Mouse (Mus musculus) gastrocnemius, adult 18-20 months (tissue): ENCODE measurements around the gene Shroom1. TPM values are rescaled to one million over a fixed set of nuclear protein-coding genes. Genes with fewer than 3 reads are reported as not detected.
A peak's percentile ranks its signal among the peaks of the same experiment; 100 is the strongest.
"Not testable (repeated sequence)": the region's sequence is repeated elsewhere in the genome, so short reads cannot be mapped to it uniquely, and the experiment has no call there.

ENCODE experiments used
- DNase-seq: peaks from one replicate; pipeline ENCODE4 v3.0.0; 2021; ENCODE audit warnings: low spot score
- long read RNA-seq, 2 experiments: library from polyadenylated mRNA; stranded (forward); transcript quantifications; one replicate each; pipeline ENCODE4 v2.0.0; 2021
- total RNA-seq, 2 experiments: library from RNA; stranded (reverse); gene quantifications; 2 replicates each; pipeline ENCODE4 v1.2.3; 2021

Gene Shroom1
- under 1 TPM; 0.71 to 0.73 TPM for total RNA-seq
- long read RNA-seq, experiment 1, partial matches to known transcripts = 0 of 1 reads
- long read RNA-seq, experiment 1, other reads (novel, unspliced or antisense) = 0 of 1 reads
- long read RNA-seq, experiment 2 = 0 reads

GRCm38 (mm10) chr11:53456474-53457371 lies at the start of gene Shroom1, which contains the start of gene Gm10447:
Gene Shroom1 (plus strand): TSS chr11:53457205.
Gene Gm10447 (minus strand): TSS chr11:53457110.
- DNase-seq = peak; percentile 49

- DNase-seq = peak; percentile 21
Measured at GRCm38 (mm10) chr11:53411738-53412137, 45.3 kb upstream of the Shroom1 start.

DNA sequence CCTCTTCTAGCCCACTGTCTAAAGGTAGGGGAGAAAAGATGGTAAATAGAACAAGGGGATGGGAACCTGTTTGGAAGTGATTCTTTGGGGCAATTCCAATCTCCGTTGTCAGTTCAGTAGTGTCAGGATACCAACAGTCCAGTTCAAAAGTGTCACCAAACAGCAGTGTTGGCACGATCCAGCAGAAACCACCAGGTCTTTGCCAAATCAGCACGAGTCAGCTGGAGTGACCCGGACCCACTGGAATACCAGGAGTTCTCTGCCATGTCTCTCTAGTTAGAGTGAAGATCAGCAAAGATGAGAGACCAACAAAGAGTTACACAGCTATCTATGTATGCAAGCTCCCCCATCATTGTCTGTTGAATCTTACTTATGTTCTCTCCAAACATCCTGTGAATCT lies 43.1 kb upstream of the Shroom1 start:
- no peak for DNase-seq

DNA sequence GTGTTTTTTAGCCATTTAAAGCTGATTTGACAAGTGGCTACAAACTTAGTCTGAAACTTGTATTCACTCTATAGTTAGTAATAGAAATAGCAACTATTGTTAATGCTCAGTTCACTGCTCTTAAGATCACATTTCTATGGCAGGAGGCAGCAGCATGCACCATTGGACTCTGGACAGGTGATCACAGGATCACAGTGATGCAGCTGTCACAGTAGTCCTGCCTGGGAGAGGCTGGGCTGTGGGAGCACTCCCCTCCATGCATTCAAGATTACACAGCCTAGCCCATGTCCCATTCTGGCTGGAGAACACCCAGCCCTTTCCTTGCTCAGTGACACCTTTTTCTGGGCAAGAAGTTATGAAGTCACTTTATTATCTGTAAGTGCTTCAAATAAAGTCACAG lies 39.0 kb upstream of the Shroom1 start:
- DNase-seq = no peak

- DNase-seq = no peak
Measured at GRCm38 (mm10) chr11:53423036-53423435, 34.0 kb upstream of the Shroom1 start, which contains the start of gene Leap2. Gene Leap2 (minus strand): TSS chr11:53423170.

- DNase-seq = no peak
Measured at GRCm38 (mm10) chr11:53424826-53425225, 32.2 kb upstream of the Shroom1 start.

GRCm38 (mm10) chr11:53425251-53425650 lies 31.8 kb upstream of the Shroom1 start:
- no peak for DNase-seq

DNA sequence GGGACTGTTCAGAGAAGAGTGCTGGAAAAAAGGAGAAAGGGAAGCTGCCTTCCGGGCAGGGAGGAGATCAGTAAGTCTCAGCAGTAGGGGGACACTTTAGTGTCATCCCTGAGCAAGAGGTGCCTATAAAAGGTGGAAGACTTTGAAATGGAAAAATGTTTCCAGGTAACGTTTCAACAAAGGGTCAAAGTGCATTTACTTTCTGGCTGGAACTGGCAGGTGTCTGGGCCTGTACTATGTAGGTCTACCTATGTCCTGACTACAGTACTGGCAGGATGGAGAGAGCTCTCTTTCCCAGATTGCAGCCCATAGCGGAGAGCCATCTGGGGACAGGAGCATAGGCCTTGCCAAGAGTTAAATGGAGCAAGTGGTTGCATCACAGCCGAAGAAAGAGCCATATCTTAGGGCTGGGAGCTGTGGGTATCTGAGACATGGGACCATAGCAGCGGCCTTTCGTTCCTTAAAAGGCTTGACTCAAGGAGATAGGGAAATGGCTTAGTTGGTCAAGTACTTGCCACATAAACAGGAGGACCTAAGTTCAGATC lies 31.2 kb upstream of the Shroom1 start:
- DNase-seq = no peak

DNA sequence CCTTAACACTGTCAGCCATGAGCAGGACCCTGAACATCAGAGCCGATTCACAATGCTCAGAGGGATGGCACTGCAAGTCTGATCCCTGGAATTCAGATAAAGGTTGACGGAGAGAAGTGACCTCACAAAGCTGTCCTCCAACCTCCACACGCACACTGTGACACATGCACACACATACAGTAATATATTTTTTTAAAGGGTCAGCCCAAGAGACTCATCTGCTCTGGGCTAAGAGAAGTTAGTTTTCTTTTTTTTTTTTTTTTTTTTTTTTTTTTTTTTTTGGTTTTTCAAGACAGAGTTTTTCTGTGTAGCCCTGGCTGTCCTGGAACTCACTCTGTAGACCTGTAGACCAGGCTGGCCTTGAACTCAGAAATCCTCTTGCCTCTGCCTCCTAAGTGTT lies 30.1 kb upstream of the Shroom1 start:
- not testable (repeated sequence) for DNase-seq

DNA sequence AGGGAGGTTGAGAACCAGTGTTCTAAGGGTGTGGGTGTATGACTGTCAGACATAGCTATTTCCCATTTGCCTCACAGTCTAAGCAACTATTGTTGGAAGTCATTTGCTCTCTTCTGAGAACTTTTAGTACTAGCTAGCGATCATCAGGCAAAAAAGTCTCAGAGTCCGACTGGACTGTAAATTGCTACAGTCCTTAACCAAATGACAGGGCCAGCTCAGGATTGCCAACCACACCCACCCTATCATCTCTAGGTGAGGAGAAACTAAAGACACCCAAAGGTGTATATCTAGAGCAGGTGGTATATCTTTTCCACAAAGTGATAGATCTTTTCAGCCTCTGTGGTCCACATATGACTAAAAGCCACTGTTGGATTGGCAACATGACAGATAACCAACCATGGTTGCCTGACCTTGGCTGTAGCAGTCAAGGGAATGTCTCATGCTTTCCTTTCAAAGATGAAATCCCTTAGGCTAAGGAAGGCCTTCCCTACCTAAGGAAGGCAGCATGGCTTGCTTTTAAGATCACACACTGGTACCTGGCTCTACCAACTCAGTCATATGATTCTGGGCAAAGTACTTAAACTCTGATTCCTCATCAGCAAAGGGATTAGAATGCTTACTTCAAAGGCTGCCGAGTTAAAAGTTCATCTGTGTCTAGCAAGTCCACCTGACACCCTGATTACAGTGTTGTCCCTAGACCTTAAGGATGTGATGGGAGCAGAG lies 28.9 kb upstream of the Shroom1 start:
- no peak for DNase-seq

- DNase-seq = no peak
Measured at GRCm38 (mm10) chr11:53428716-53429057, 28.3 kb upstream of the Shroom1 start.

GRCm38 (mm10) chr11:53429182-53429581 lies 27.8 kb upstream of the Shroom1 start:
- no peak for DNase-seq

- DNase-seq = no peak
Measured at GRCm38 (mm10) chr11:53430300-53430669, 26.7 kb upstream of the Shroom1 start.

GRCm38 (mm10) chr11:53430670-53431346 lies 26.2 kb upstream of the Shroom1 start, which contains the start of the genes Uqcrq and Gdf9:
Gene Uqcrq (minus strand): TSS chr11:53430831.
Gene Gdf9 (plus strand): TSS chr11:53431023.
- DNase-seq = peak; percentile 99

DNA sequence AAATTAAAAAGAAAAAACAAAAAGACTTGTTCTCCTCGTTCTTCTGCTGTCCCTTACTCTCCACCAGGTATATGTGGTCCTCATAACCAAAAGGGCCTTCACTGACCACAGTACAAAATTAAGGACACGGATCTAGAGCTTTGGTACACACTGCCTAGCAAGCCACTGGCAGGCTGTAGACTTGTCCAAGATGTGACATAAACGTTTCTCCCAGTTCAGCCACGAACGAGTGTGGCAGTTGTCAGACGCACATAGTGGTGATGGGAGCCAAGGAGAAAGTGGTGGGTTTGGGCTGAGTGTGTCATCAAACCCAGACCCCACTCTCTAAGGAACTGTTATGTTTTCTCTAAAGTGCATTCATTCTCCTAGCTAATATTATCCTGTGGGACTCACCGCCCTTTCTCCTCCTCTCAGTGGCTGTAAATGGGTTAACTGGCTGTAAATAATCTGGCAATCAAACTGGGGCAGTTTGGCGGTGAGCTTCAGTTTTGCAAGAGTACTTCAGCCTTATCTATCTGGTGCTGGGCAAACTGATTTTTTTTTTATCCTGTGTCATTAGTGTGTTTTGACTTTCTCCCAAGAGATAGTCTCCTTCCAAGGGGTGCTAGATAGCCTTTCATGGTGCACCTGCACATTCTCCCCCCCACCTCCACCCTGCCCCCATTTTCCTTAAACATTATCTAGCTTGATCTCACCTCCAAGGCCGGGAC lies 25.5 kb upstream of the Shroom1 start:
- DNase-seq = no peak

GRCm38 (mm10) chr11:53433057-53433456 lies 23.9 kb upstream of the Shroom1 start:
- DNase-seq = no peak

- DNase-seq = no peak
Measured at GRCm38 (mm10) chr11:53435504-53435903, 21.5 kb upstream of the Shroom1 start.

GRCm38 (mm10) chr11:53436338-53436737 lies 20.7 kb upstream of the Shroom1 start:
- no peak for DNase-seq

DNA sequence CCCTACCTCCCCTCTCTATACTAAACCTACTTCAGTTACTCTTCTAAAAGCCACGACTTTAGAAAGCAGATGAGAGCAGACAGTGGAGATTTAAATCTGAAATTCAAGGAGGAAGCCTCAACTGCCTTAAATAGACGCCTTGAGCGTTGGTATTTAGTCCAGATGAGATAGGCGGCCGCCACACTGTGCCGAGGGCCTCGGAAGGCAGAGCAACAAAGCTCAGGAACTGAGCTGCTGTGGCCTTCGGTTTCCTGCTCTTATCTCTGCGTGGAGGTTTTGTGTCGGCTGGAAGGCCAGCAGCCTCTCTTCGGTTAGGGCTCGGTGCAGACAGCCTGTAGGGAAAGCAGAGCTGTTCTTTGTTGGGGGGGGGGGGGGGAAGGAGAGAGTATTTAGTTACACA lies 15.1 kb upstream of the Shroom1 start:
- DNase-seq = no peak

- DNase-seq = peak; percentile 46
Measured at GRCm38 (mm10) chr11:53443861-53444260, 13.1 kb upstream of the Shroom1 start.

GRCm38 (mm10) chr11:53445562-53445961 lies 11.4 kb upstream of the Shroom1 start:
- no peak for DNase-seq
